Mouse (Mus musculus) lung, embryonic 16.5 days (tissue): ENCODE results near the gene Sf3b6. TPM values are rescaled to one million over a fixed set of nuclear protein-coding genes. Genes with fewer than 3 reads are reported as not detected.
"Not testable (repeated sequence)": the region's sequence is repeated elsewhere in the genome, so short reads cannot be mapped to it uniquely, and the experiment has no call there.

Experiments used
- ATAC-seq: fragments of 200-750 bp; cut with Nextera tagmentation; 2 replicates; pipeline ENCODE4 v1.8.0; 2017; ENCODE audit warnings: low read depth, mild to moderate bottlenecking, moderate library complexity
- H3K27ac ChIP-seq: fragments of 300-500 bp; sonication (generic); 2 replicates; pipeline ENCODE4 v1.5.1; 2014; ENCODE audit warnings: mild to moderate bottlenecking, control low read depth, low read length
- H3K27me3 ChIP-seq: fragments of 300-500 bp; sonication (generic); 2 replicates; pipeline ENCODE4 v1.6.1; 2014; ENCODE audit warnings: low read depth, low read length, mixed read lengths; ENCODE audit not compliant: control insufficient read depth, insufficient read depth
- H3K36me3 ChIP-seq: fragments of 300-500 bp; sonication (generic); 2 replicates; pipeline ENCODE4 v1.6.1; 2014; ENCODE audit warnings: low read length; ENCODE audit not compliant: control insufficient read depth, insufficient read depth
- H3K4me1 ChIP-seq: fragments of 300-500 bp; sonication (generic); replicated peaks from 2 replicates; pipeline ENCODE4 v1.6.1; 2014; ENCODE audit warnings: low read length, mixed read lengths; ENCODE audit not compliant: control insufficient read depth, insufficient read depth
- H3K4me2 ChIP-seq: fragments of 300-500 bp; sonication (generic); 2 replicates; pipeline ENCODE4 v1.6.1; 2014; ENCODE audit warnings: low read depth, low read length, control low read depth
- H3K4me3 ChIP-seq: fragments of 300-500 bp; sonication (generic); 2 replicates; pipeline ENCODE4 v1.5.1; 2014; ENCODE audit warnings: mild to moderate bottlenecking, low read length, control low read depth
- H3K9ac ChIP-seq: fragments of 300-500 bp; sonication (generic); 2 replicates; pipeline ENCODE4 v1.6.1; 2014; ENCODE audit warnings: low read length, control low read depth
- H3K9me3 ChIP-seq: fragments of 300-500 bp; sonication (generic); 2 replicates; pipeline ENCODE4 v1.6.1; 2016; ENCODE audit warnings: low read length; ENCODE audit not compliant: control insufficient read depth
- WGBS: fragments of 180-500 bp; shearing (Covaris S2); extraction: QIAGEN DNeasy Blood & Tissue Kit; methylation state at CpG from one replicate; pipeline ENCODE4 v1.1.7; 2014; 5-methylcytosine and 5-hydroxymethylcytosine counted together
- polyA plus RNA-seq: library from polyadenylated mRNA; unstranded; fragments of >200 nt; fragmentation: Nextera tagmentation; extraction: Ambion mirVana; gene quantifications from 2 replicates; pipeline ENCODE4 v1.2.1, GENCODE M21; 2015

Sf3b6 gene
- polyA plus RNA-seq, 1 experiment from 2014 or later, result 161 TPM

GRCm38 (mm10) chr12:4781725-4782404 is 35.5 kb upstream of the Sf3b6 start:
- H3K9me3 ChIP-seq, H3K27ac ChIP-seq, H3K4me3 ChIP-seq, H3K9ac ChIP-seq, H3K27me3 ChIP-seq, H3K4me2 ChIP-seq, H3K36me3 ChIP-seq, ATAC-seq, H3K4me1 ChIP-seq: not testable (repeated sequence)
- 82% methylated on average over 9 of the region's 9 CpGs for WGBS

GRCm38 (mm10) chr12:4783598-4783997 is 33.7 kb upstream of the Sf3b6 start:
- Histone ChIP-seq H3K4me1 (no peaks in the 10 kb centered on the region), H3K27me3 (no peaks in the 10 kb centered on the region), H3K4me3 (no peak overlapping the region), H3K9ac (no peak overlapping the region), H3K9me3 (no peaks in the 10 kb centered on the region), H3K4me2 (no peak overlapping the region), H3K36me3 (no peaks in the 10 kb centered on the region), H3K27ac (no peak overlapping the region)
- 52% methylated on average over 5 of the region's 5 CpGs for WGBS
- no peak for ATAC-seq

GRCm38 (mm10) chr12:4784466-4784865 is 32.9 kb upstream of the Sf3b6 start:
- Histone ChIP-seq H3K4me1 (no peaks in the 10 kb centered on the region), H3K9ac (no peak overlapping the region), H3K27ac (no peak overlapping the region), H3K36me3 (no peaks in the 10 kb centered on the region), H3K9me3 (no peaks in the 10 kb centered on the region), H3K4me2 (no peak overlapping the region), H3K27me3 (no peaks in the 10 kb centered on the region), H3K4me3 (no peak overlapping the region)
- 67% methylated on average over 2 of the region's 2 CpGs for WGBS
- no peak for ATAC-seq

GRCm38 (mm10) chr12:4788128-4788527 is 29.2 kb upstream of the Sf3b6 start:
- H3K4me2 ChIP-seq, H3K36me3 ChIP-seq, H3K9ac ChIP-seq, H3K9me3 ChIP-seq, ATAC-seq, H3K4me3 ChIP-seq, H3K27ac ChIP-seq, H3K4me1 ChIP-seq, H3K27me3 ChIP-seq: not testable (repeated sequence)
- WGBS, result 94% methylated on average over 25 of the region's 25 CpGs

GRCm38 (mm10) chr12:4793718-4794117 is 23.6 kb upstream of the Sf3b6 start:
- 80% methylated on average over 1 of the region's 1 CpGs for WGBS
- Histone ChIP-seq H3K4me2 (no peak overlapping the region), H3K27ac (no peak overlapping the region), H3K9me3 (no peaks in the 10 kb centered on the region), H3K27me3 (no peaks in the 10 kb centered on the region), H3K4me1 (no peaks in the 10 kb centered on the region), H3K9ac (no peak overlapping the region), H3K4me3 (no peak overlapping the region), H3K36me3 (no peaks in the 10 kb centered on the region)
- ATAC-seq, result no peak

GRCm38 (mm10) chr12:4797471-4797870 is 19.9 kb upstream of the Sf3b6 start:
- not testable (repeated sequence) for H3K36me3 ChIP-seq, H3K27me3 ChIP-seq, H3K4me2 ChIP-seq, H3K27ac ChIP-seq, ATAC-seq, H3K4me1 ChIP-seq, H3K9ac ChIP-seq, H3K9me3 ChIP-seq, H3K4me3 ChIP-seq
- WGBS, result 60% methylated on average over 6 of the region's 6 CpGs

- H3K27ac ChIP-seq, result no peak overlapping the region
- no peaks in the 10 kb centered on the region for H3K27me3 ChIP-seq
- H3K4me2 ChIP-seq, result no peak overlapping the region
- H3K36me3 ChIP-seq, result no peaks in the 10 kb centered on the region
- no peaks in the 10 kb centered on the region for H3K4me1 ChIP-seq
- no peak for ATAC-seq
- no peak overlapping the region for H3K9ac ChIP-seq
- 76% methylated on average over 4 of the region's 4 CpGs for WGBS
- H3K9me3 ChIP-seq, result no peaks in the 10 kb centered on the region
- no peak overlapping the region for H3K4me3 ChIP-seq
These were observed 6.3 kb upstream of the Sf3b6 start for GRCm38 (mm10) chr12:4811036-4811435.

- Histone ChIP-seq H3K4me3 (no peak overlapping the region), H3K27ac (no peak overlapping the region), H3K27me3 (no peaks in the 10 kb centered on the region), H3K4me2 (no peak overlapping the region), H3K4me1 (peaks cover 3% of the 10 kb centered on the region; the same call in 1 of the 2 replicates), H3K9me3 (no peaks in the 10 kb centered on the region), H3K9ac (no peak overlapping the region), H3K36me3 (no peaks in the 10 kb centered on the region)
- 19% methylated on average over 3 of the region's 3 CpGs for WGBS
- no peak for ATAC-seq
These were observed 5.6 kb upstream of the Sf3b6 start for GRCm38 (mm10) chr12:4811705-4812104.

- Histone ChIP-seq H3K36me3 (no peaks in the 10 kb centered on the region), H3K4me1 (peaks cover 7% of the 10 kb centered on the region; the same call in 1 of the 2 replicates), H3K27me3 (no peaks in the 10 kb centered on the region), H3K4me2 (no peak overlapping the region), H3K27ac (no peak overlapping the region), H3K9me3 (no peaks in the 10 kb centered on the region), H3K4me3 (no peak overlapping the region), H3K9ac (no peak overlapping the region)
- WGBS, result 65% methylated on average over 4 of the region's 4 CpGs
- ATAC-seq, result peak; percentile 21; the same call in 1 of the 2 replicates
These were observed 3.7 kb upstream of the Sf3b6 start for GRCm38 (mm10) chr12:4813636-4814035.
